Mouse (Mus musculus) limb, embryonic 13.5 days (tissue): ENCODE measurements around the gene Sapcd1. TPM values are rescaled to one million over a fixed set of nuclear protein-coding genes. Genes with fewer than 3 reads are reported as not detected.
"Not testable (repeated sequence)": the region's sequence is repeated elsewhere in the genome, so short reads cannot be mapped to it uniquely, and the experiment has no call there.

ENCODE experiments used
- ATAC-seq: fragments of 200-750 bp; cut with Nextera tagmentation; 2 replicates; pipeline ENCODE4 v1.8.0; 2017; ENCODE audit warnings: low read depth, moderate number of reproducible peaks, moderate TSS enrichment; ENCODE audit not compliant: low FRiP score
- H3K27ac ChIP-seq: fragments of 300-500 bp; sonication (generic); 2 replicates; pipeline ENCODE4 v1.5.1; 2015; ENCODE audit warnings: inconsistent platforms, mild to moderate bottlenecking, moderate library complexity
- H3K27me3 ChIP-seq: fragments of 300-500 bp; sonication (generic); 2 replicates; pipeline ENCODE4 v1.6.1; 2015; ENCODE audit warnings: mild to moderate bottlenecking, inconsistent platforms
- H3K36me3 ChIP-seq: fragments of 300-500 bp; sonication (generic); 2 replicates; pipeline ENCODE4 v1.6.1; 2015; ENCODE audit warnings: inconsistent platforms, mild to moderate bottlenecking, moderate library complexity
- H3K4me1 ChIP-seq: fragments of 300-500 bp; sonication (generic); 2 replicates; pipeline ENCODE4 v1.6.1; 2015; ENCODE audit warnings: inconsistent platforms
- H3K4me2 ChIP-seq: fragments of 300-500 bp; sonication (generic); replicated peaks from 2 replicates; pipeline ENCODE4 v1.6.1; 2015; ENCODE audit warnings: inconsistent platforms, mild to moderate bottlenecking, moderate library complexity
- H3K4me3 ChIP-seq: fragments of 300-500 bp; sonication (generic); 2 replicates; pipeline ENCODE4 v1.5.1; 2015; ENCODE audit warnings: moderate library complexity, mild to moderate bottlenecking, inconsistent platforms
- H3K9ac ChIP-seq: fragments of 300-500 bp; sonication (generic); 2 replicates; pipeline ENCODE4 v1.6.1; 2015; ENCODE audit warnings: mild to moderate bottlenecking, inconsistent platforms
- H3K9me3 ChIP-seq: fragments of 300-500 bp; sonication (generic); 2 replicates; pipeline ENCODE4 v1.6.1; 2016; ENCODE audit warnings: inconsistent platforms
- WGBS: fragments of 180-500 bp; shearing (Covaris S2); methylation state at CpG from one replicate; pipeline ENCODE4 v1.1.7; 2015; 5-methylcytosine and 5-hydroxymethylcytosine counted together
- polyA plus RNA-seq: library from polyadenylated mRNA; unstranded; fragments of >200 nt; fragmentation: Nextera tagmentation; extraction: Ambion mirVana; gene quantifications from 2 replicates; pipeline ENCODE4 v1.2.1, GENCODE M21; 2015

Sapcd1 gene
- polyA plus RNA-seq, 1 experiment from 2014 or later = 7.2 TPM

DNA sequence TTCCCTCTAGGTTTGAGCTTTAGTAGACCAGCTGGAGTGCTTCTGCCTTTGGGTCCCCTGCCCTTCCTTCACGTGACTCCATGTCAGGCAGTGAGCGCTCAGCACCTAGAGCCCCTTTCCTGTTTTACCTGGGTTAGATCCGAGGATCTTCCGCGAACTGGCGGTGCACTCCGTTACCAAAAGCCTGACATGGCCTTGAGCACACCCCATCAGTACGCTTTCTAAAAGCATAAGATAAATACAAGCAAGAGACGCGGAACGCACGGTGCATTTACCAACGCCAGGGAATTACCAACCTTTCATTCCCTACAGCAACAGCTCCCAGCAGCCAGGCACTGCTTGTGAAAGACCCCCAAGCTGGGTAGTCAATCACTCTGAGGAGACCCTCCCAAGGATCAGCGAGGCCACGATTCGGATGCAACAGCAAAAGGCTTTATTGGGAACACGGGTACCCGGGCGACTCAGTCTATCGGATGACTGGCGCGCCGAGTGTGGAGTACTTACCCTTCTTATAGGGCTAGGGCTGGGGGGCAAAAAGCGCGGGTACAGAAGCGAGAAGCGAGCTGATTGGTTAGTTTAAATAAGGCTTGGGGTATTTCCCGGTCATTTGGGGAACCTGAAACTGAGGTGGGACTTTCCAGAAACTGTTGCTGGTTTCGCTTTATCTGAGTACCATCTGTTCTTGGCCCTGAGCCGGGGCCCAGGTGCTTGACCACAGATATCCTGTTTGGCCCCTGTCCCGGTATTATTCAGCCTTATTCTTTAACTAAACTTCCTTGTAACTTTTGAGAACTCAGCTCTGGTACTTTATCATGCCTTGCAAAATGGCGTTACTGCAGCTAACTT is 27.7 kb downstream of the Sapcd1 start:
- Histone ChIP-seq H3K4me1 (peaks cover 41% of the 10 kb centered on the region), H3K4me2 (peak overlapping the region; percentile 99), H3K27ac (peak overlapping the region; percentile 98), H3K9ac (peak overlapping the region; percentile 98), H3K36me3 (peaks cover 49% of the 10 kb centered on the region), H3K4me3 (peak overlapping the region; percentile 95)
- ATAC-seq, H3K9me3 ChIP-seq, H3K27me3 ChIP-seq: not testable (repeated sequence)
- WGBS = 23% methylated on average over 30 of the region's 32 CpGs

DNA sequence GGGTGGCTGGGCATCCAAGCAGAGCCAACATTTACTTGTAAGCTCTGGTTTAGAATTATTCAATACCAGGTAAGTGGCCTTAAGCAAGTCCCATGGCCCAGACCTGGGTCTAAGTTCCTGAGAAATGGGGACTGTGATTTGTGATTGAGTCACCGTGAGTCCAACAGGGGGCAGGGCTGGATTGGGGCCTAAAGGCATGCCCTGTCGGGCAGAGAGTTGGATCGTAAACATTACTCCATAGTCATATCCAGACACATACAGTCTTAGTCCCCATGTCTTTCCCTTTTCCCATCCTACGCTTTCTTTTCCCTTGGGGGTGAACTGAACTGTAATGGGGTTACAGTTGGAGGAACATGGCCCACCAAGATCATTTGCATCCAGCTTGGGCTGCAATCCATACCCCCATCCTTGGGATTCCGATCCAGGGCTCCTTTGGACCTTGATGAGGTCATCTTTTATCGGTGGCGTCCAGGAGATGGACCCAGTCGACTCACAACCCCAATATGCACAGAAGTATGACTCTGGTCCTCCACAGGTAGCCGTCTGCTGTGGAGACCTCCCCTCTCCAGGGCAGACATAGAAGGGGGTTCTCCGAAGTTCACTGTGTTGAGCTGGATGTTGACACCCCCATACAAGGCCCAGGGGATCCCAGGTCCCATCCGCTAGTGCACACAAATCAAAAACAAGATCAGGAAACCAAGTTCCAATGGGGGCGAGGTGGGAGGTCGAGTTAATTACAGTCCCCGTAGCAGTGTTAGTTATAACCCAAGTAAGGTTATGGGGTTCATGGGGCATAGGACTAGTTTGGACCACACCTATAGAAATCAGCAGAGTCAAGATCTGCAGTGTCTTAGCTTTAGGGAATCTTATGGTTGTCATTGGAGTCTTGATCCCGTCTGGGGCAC is 29.0 kb downstream of the Sapcd1 start:
- ATAC-seq = no peak
- H3K27ac ChIP-seq = no peak overlapping the region
- no peaks in the 10 kb centered on the region for H3K9me3 ChIP-seq
- H3K4me2 ChIP-seq = peak overlapping the region; percentile 99
- H3K4me1 ChIP-seq = peaks cover 41% of the 10 kb centered on the region
- peak overlapping the region; percentile 95; the same call in 1 of the 2 replicates for H3K4me3 ChIP-seq
- 93% methylated on average over 15 of the region's 15 CpGs for WGBS
- H3K27me3 ChIP-seq = no peaks in the 10 kb centered on the region
- no peak overlapping the region; the same call in 1 of the 2 replicates for H3K9ac ChIP-seq
- H3K36me3 ChIP-seq = peaks cover 37% of the 10 kb centered on the region

DNA sequence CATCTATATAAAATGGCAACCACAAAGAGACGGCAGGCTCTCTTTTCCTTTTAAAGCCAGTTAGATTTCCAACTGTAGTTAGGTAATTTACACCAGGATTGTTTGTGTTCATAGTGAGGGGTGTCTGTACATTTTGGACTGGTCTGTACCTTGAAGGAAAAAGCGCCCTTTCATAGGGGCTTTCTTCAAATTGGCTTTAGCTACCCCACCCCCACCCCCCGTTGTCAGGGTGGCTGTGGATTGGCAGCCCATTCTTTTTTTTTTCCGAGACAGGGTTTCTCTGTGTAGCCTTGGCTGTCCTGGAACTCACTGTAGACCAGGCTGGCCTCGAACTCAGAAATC is 30.7 kb downstream of the Sapcd1 start:
- peak overlapping the region; percentile 3; the same call in 1 of the 2 replicates for H3K4me2 ChIP-seq
- H3K9me3 ChIP-seq = no peaks in the 10 kb centered on the region
- no peaks in the 10 kb centered on the region for H3K27me3 ChIP-seq
- peaks cover 37% of the 10 kb centered on the region for H3K36me3 ChIP-seq
- ATAC-seq = no peak
- H3K4me3 ChIP-seq = no peak overlapping the region
- no peak overlapping the region for H3K27ac ChIP-seq
- no peak overlapping the region for H3K9ac ChIP-seq
- H3K4me1 ChIP-seq = peaks cover 25% of the 10 kb centered on the region
- 88% methylated on average over 5 of the region's 5 CpGs for WGBS

DNA sequence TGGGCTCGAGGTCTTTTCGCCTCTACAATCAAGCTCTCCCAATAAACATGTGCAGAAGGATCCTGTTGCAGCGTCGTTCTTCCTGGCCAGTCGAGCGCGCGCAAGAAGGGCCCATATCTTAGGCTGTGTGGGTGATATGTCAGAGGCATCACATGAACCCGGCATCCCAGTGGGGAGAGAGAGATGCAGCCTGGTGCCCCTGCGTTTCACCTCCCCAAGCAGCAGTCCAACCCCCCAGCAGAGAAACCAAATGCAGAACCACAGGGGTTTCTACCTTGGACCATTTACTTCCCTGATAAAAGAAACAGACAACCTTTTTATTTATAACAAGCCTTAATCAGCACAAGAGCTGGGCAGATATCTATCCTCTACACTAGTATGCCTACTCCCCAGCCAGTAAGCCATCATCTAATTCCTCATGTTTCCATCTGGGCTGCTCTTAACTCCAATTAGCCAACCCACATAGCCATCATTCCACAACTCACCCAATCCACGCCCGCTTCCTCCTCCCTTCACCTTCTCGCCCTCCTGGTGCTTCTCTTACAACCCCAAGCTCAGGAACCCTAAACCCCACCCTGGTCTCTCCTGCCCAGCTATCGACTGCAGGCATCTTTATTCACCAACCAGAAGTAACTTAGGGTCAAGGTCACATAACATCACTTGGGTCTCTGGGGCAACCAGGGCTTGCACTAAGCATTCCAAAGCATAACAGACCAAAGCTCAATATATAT is 31.2 kb downstream of the Sapcd1 start:
- Histone ChIP-seq H3K4me1 (peaks cover 24% of the 10 kb centered on the region), H3K9ac (no peak overlapping the region), H3K4me3 (no peak overlapping the region), H3K27ac (no peak overlapping the region), H3K9me3 (no peaks in the 10 kb centered on the region), H3K27me3 (no peaks in the 10 kb centered on the region), H3K36me3 (peaks cover 42% of the 10 kb centered on the region), H3K4me2 (peak overlapping the region; percentile 3; the same call in 1 of the 2 replicates)
- no peak for ATAC-seq
- 91% methylated on average over 12 of the region's 14 CpGs for WGBS

DNA sequence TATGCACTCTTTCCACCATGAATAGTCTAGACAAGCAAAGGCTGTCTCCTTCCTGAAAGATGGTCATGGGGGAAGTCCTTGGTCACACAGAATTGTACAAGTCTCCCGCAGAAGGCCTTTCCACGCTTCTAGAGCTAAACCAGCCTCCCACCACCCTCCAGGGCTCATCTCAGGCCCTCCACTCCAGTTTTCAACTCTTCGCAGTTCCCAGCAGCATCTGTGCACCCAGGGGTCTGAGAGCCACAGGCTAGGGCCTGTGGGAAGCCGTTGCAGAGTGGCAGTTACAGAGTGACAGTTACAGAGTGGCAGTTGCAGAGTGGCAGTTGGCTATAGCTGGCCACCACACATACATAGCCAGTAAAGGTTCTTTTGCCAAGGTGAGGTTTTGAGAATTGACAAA is 31.9 kb downstream of the Sapcd1 start:
- H3K36me3 ChIP-seq = peaks cover 48% of the 10 kb centered on the region
- H3K9ac ChIP-seq, H3K27me3 ChIP-seq, H3K4me2 ChIP-seq, ATAC-seq, H3K27ac ChIP-seq, H3K9me3 ChIP-seq, H3K4me3 ChIP-seq: not testable (repeated sequence)
- over 99% methylated on average over 4 of the region's 4 CpGs for WGBS
- peaks cover 24% of the 10 kb centered on the region for H3K4me1 ChIP-seq

DNA sequence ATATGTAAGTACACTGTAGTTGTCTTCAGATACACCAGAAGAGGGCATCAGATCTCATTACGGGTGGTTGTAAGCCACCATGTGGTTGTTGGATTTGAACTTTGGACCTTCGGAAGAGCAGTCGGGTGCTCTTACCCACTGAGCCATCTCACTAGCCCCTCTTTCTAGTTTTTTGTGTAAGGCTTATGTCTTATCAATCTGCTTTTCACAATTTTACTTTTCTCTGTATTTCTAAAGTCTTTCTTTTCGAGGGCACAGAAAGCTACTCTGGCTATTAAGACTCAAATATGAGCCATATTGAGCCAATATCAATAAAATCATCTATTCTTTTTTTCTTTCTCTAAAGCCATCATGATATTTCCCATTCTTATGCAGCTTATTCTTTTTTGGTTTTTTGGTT is 32.6 kb downstream of the Sapcd1 start:
- ATAC-seq, H3K9me3 ChIP-seq, H3K27ac ChIP-seq, H3K27me3 ChIP-seq, H3K4me3 ChIP-seq, H3K9ac ChIP-seq, H3K4me2 ChIP-seq: not testable (repeated sequence)
- H3K4me1 ChIP-seq = peaks cover 24% of the 10 kb centered on the region
- H3K36me3 ChIP-seq = peaks cover 56% of the 10 kb centered on the region
- 94% methylated on average over 4 of the region's 4 CpGs for WGBS

DNA sequence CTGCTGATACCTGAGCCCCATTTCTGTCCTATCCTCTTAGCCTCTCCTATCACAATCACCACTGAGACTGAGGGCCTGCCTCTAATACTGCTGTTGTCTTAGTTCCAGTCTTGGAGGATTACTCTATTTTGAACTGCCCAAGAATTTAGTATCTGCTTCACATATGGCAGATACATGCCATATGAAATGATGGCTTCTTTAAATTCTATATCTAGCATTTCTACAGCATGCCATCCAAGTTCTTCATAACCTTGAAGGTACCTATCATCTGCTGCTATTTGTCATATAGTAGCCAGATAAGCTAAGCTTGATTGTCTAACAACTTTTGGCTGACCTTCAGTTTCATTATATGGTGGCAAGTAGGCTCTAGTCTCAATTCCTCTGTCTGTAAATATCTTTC is 33.1 kb downstream of the Sapcd1 start:
- Histone ChIP-seq H3K36me3 (peaks cover 58% of the 10 kb centered on the region), H3K4me3 (no peak overlapping the region), H3K4me1 (peaks cover 20% of the 10 kb centered on the region), H3K27me3 (no peaks in the 10 kb centered on the region), H3K27ac (no peak overlapping the region), H3K9ac (no peak overlapping the region), H3K4me2 (no peak overlapping the region), H3K9me3 (no peaks in the 10 kb centered on the region)
- ATAC-seq = no peak

DNA sequence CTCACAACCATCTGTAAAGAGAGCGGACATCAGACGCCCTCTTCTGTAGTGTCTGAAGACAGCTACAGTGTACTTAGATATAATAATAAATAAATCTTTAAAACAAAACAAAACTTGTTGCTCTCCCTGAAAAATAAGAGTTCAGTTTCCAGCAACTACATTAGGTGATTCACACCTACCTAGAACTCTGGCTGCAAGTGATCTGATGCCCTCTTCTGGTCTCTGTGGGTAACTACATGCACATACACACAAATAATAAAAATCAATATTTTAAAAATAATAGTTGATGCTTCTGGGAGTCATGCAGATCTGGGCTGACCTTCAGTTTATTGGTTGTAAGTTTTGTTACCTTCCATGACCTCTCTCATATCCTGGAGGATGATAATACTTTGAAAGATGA is 43.6 kb downstream of the Sapcd1 start:
- H3K9ac ChIP-seq = no peak overlapping the region
- peaks cover 22% of the 10 kb centered on the region for H3K4me1 ChIP-seq
- no peaks in the 10 kb centered on the region for H3K9me3 ChIP-seq
- no peak for ATAC-seq
- no peaks in the 10 kb centered on the region for H3K27me3 ChIP-seq
- no peak overlapping the region for H3K4me3 ChIP-seq
- no peak overlapping the region for H3K27ac ChIP-seq
- H3K36me3 ChIP-seq = peaks cover 33% of the 10 kb centered on the region
- no peak overlapping the region for H3K4me2 ChIP-seq
- WGBS = 81% methylated on average over 2 of the region's 2 CpGs

DNA sequence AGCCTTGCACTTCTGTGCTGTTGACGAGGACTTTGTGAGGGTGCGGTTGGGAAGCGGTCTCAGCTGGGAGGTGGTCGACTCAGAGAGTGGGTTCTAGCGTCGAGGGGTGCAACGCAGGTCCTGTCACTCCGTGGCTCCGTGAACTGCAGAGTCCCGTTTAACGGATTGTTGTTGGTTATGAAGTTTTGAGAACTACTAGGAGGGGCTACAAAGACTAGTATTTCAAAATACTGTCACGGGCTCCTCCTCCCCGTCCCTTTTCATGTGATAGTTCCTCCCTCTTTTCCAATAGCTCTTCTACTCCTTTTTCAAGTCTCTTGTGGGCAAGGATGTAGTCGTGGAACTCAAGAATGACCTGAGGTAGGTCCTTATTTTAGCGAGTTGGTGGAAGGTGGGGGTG is 45.5 kb downstream of the Sapcd1 start:
- Histone ChIP-seq H3K4me3 (peak overlapping the region; percentile 85), H3K4me2 (peak overlapping the region; percentile 94), H3K36me3 (peaks cover 22% of the 10 kb centered on the region), H3K27ac (peak overlapping the region; percentile 99), H3K9me3 (no peaks in the 10 kb centered on the region), H3K4me1 (peaks cover 22% of the 10 kb centered on the region), H3K9ac (peak overlapping the region; percentile 91), H3K27me3 (no peaks in the 10 kb centered on the region)
- WGBS = under 1% methylated on average over 15 of the region's 15 CpGs
- no peak for ATAC-seq

DNA sequence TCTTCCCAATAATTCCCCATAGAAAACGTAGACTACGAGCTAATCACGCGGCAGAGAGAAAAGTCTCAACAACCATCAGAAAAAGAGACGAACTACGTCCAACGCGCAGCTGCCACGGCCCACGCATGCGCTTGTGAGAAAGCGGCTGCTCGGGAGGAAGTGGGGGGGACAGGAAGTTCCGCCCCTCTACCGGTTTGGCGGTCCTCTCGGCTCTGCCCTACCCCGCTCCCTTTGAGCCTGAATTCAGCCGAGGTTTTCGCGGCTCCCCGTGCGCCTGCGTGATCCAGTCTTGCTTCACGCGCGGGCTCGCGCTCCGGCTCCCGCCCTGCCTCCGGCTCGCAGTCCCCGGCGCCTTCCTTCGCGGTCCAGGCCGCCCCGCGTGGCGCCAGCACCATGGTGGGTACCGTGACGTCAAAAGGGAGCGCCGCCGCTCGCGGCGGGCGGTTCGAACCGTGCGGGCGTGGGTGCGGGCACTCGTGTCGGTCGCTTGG is 46.1 kb downstream of the Sapcd1 start, which contains the start of gene Lsm2:
Lsm2 (plus strand) TSS at position 173 of the 491 bp plus-strand sequence.
- Histone ChIP-seq H3K9ac (peak within 1 kb of the TSS; percentile 91), H3K4me3 (peak within 1 kb of the TSS; percentile 85), H3K9me3 (no peaks in the 10 kb centered on the region), H3K4me2 (peak within 1 kb of the TSS; percentile 94), H3K4me1 (peaks cover 22% of the 10 kb centered on the region), H3K27ac (peak within 1 kb of the TSS; percentile 99), H3K27me3 (no peaks in the 10 kb centered on the region), H3K36me3 (peaks cover 22% of the 10 kb centered on the region)
- 0% methylated on average over 58 of the region's 58 CpGs for WGBS
- ATAC-seq = peak; percentile 95

DNA sequence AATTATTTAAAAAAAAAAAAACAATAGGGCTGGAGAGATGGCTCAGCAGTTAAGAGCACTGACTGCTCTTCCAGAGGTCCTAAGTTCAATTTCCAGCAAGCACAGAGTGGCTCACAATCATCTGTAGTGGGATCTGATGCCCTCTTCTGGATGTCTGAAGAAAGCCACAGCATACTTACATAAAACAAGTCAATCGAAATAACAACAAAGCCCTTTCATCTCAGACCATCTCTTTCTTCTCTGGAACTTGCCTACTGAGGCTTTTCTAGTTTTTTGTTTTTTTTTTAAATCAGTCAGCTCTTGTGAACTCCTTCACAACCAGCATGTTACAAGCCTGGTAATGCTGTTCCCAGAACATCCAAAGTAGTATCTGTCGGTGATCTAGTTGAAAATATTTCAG is 47.2 kb downstream of the Sapcd1 start:
- no peak for ATAC-seq
- H3K4me1 ChIP-seq = peaks cover 22% of the 10 kb centered on the region
- no peak overlapping the region for H3K27ac ChIP-seq

More for the DNA sequence above, 47.2 kb downstream of the Sapcd1 start:
- Histone ChIP-seq H3K27me3 (no peaks in the 10 kb centered on the region), H3K36me3 (peaks cover 11% of the 10 kb centered on the region), H3K9ac (peak overlapping the region; percentile 91), H3K4me3 (peak overlapping the region; percentile 85), H3K4me2 (peak overlapping the region; percentile 94), H3K9me3 (no peaks in the 10 kb centered on the region)
- WGBS = 12% methylated on average over 2 of the region's 2 CpGs
